Mouse (Mus musculus): ENCODE measurements around the gene Slc25a48. TPM values are rescaled to one million over a fixed set of nuclear protein-coding genes. Genes with fewer than 3 reads are reported as not detected.

The Slc25a48 gene
- polyA plus RNA-seq, 1 experiment from 2014 or later: 0.13 TPM

- no peaks in the 10 kb centered on the region for H3K36me3 ChIP-seq (ENCODE audit: control insufficient read depth, insufficient read depth, low read length)
- H3K9ac ChIP-seq (ENCODE audit: low read length): peak within 1 kb of the TSS; percentile 63
- H3K4me1 ChIP-seq (replicated peaks; ENCODE audit: control insufficient read depth, insufficient read depth): no peaks in the 10 kb centered on the region
- peak; percentile 99 for ATAC-seq (ENCODE audit: low FRiP score, low TSS enrichment)
- WGBS: under 1% methylated on average over 56 of the region's 56 CpGs
- no peaks in the 10 kb centered on the region for H3K9me3 ChIP-seq (ENCODE audit: control insufficient read depth, low read length)
- peak; percentile 99 for DNase-seq (ENCODE audit: low spot score)
- H3K27ac ChIP-seq (replicated peaks): no peak within 1 kb of the TSS
- H3K4me2 ChIP-seq (replicated peaks; ENCODE audit: low read depth): peak within 1 kb of the TSS; percentile 96
- H3K4me3 ChIP-seq (ENCODE audit: low read depth, low read length): peak within 1 kb of the TSS; percentile 67
- TF ChIP-seq EP300 (optimal IDR thresholded peaks at IDR 0.05) (no peak), CTCF (IDR thresholded peaks at IDR 0.05; ENCODE audit: low read depth) (no peak)
- H3K27me3 ChIP-seq (ENCODE audit: control insufficient read depth, insufficient read depth, low read length): no peaks in the 10 kb centered on the region
Measured at GRCm38 (mm10) chr13:56522081-56522820, 84.1 kb downstream of the Slc25a48 start, which contains the start of gene Fbxl21. Fbxl21 (plus strand) TSS chr13:56522472.

- no peak for ATAC-seq (ENCODE audit: low FRiP score, low TSS enrichment)
- H3K27ac ChIP-seq (replicated peaks): no peak overlapping the region
Measured at GRCm38 (mm10) chr13:56522821-56523167, 84.6 kb downstream of the Slc25a48 start.

More at GRCm38 (mm10) chr13:56522821-56523167, 84.6 kb downstream of the Slc25a48 start:
- no peaks in the 10 kb centered on the region for H3K36me3 ChIP-seq (ENCODE audit: control insufficient read depth, insufficient read depth, low read length)
- H3K4me3 ChIP-seq (ENCODE audit: low read depth, low read length): peak overlapping the region; percentile 67
- H3K27me3 ChIP-seq (ENCODE audit: control insufficient read depth, insufficient read depth, low read length): no peaks in the 10 kb centered on the region
- TF ChIP-seq EP300 (optimal IDR thresholded peaks at IDR 0.05) (no peak), CTCF (IDR thresholded peaks at IDR 0.05; ENCODE audit: low read depth) (no peak)
- peak overlapping the region; percentile 96 for H3K4me2 ChIP-seq (replicated peaks; ENCODE audit: low read depth)
- H3K9me3 ChIP-seq (ENCODE audit: control insufficient read depth, low read length): no peaks in the 10 kb centered on the region
- H3K4me1 ChIP-seq (replicated peaks; ENCODE audit: control insufficient read depth, insufficient read depth): no peaks in the 10 kb centered on the region
- 4% methylated on average over 8 of the region's 8 CpGs for WGBS
- no peak for DNase-seq (ENCODE audit: low spot score)
- H3K9ac ChIP-seq (ENCODE audit: low read length): peak overlapping the region; percentile 63

Other genes with a start within 250 kb of the Slc25a48 start
- 0.06 TPM in 1 of 2 replicates, not detected in the other for gene Neurog1, start 186.2 kb upstream of the Slc25a48 start, polyA plus RNA-seq (2015; fragmentation: Nextera tagmentation; extraction: Ambion mirVana)
- 10.1 and 10.6 TPM in 2 replicates for gene Cxcl14, start 141.8 kb upstream of the Slc25a48 start, polyA plus RNA-seq (2015; fragmentation: Nextera tagmentation; extraction: Ambion mirVana)
- not detected in 2 replicates for gene Gm3045, start 11.8 kb upstream of the Slc25a48 start, polyA plus RNA-seq (2015; fragmentation: Nextera tagmentation; extraction: Ambion mirVana)
- not detected in 2 replicates for gene Il9, start 43.9 kb downstream of the Slc25a48 start, polyA plus RNA-seq (2015; fragmentation: Nextera tagmentation; extraction: Ambion mirVana)
- 1.2 TPM in 2 replicates for gene Fbxl21, start 84.1 kb downstream of the Slc25a48 start, polyA plus RNA-seq (2015; fragmentation: Nextera tagmentation; extraction: Ambion mirVana)
- 0.19 and 0.27 TPM in 2 replicates for gene Lect2, start 110.1 kb downstream of the Slc25a48 start, polyA plus RNA-seq (2015; fragmentation: Nextera tagmentation; extraction: Ambion mirVana)
- 140 and 149 TPM in 2 replicates for gene Tgfbi, start 171.2 kb downstream of the Slc25a48 start, polyA plus RNA-seq (2015; fragmentation: Nextera tagmentation; extraction: Ambion mirVana)

Measured in stomach, postnatal 0 days (tissue).